Mouse (Mus musculus) kidney, adult 2 months (tissue): Measurements from ENCODE around the gene Rpl37a.

ENCODE experiments used
- CTCF ChIP-seq: fragments of 200-500 bp; conservative IDR thresholded peaks from 2 replicates; pipeline ENCODE4 v1.5.1; 2011; ENCODE audit warnings: low read depth, mild to moderate bottlenecking, control low read depth, low read length, moderate library complexity, mixed read lengths; ENCODE audit not compliant: insufficient read depth, insufficient read length
- POLR2A ChIP-seq: fragments of 200-500 bp; IDR thresholded peaks from one replicate; pipeline ENCODE4 v1.6.1; 2011; ENCODE audit warnings: low read depth, low read length, control low read depth

- TF ChIP-seq CTCF (no peak), POLR2A (no peak)
Measured at GRCm38 (mm10) chr1:72700479-72700878, 10.6 kb upstream of the Rpl37a start, which contains the start of gene Ankar.
